Mouse (Mus musculus): Measurements from ENCODE around the gene Hist2h2aa2. TPM values are rescaled to one million over a fixed set of nuclear protein-coding genes. Genes with fewer than 3 reads are reported as not detected.
"Not testable (repeated sequence)": the region's sequence is repeated elsewhere in the genome, so short reads cannot be mapped to it uniquely, and the experiment has no call there.

The Hist2h2aa2 gene
- polyA plus RNA-seq, 1 experiment = not detected

DNA sequence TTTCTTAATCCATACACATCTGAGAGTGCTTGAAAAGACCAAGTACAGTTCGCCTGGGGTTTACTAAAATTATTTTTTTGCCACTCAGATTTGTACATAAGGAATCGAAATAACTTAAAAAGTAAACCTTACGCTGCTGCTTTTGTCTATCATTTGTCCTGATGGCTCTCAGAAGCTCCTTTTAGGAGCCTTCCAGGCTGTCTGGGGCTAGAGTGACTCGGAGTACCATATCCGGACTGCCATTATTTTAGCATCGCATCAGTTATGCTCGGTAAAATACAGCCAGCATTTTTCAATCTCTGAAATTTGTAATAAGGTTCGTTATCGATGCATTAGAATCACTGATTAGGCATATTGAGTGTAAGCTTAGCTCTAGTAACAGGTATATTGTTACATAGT is 722 bp upstream of the Hist2h2aa2 start:
- H3K27ac ChIP-seq (ENCODE audit: insufficient read depth, low read depth, low read length) = 0 out of 2 replicates have a peak overlapping the region, but pooled peaks have one; percentile 58
- no peak overlapping the region for H3K4me3 ChIP-seq (ENCODE audit: insufficient read depth, low read depth, low read length)
- WGBS = 54% methylated on average over 9 of the region's 9 CpGs
- H3K4me1 ChIP-seq (ENCODE audit: control insufficient read depth, insufficient read depth, low read length) = peaks cover 4% of the 10 kb centered on the region; the same call in 1 of the 2 replicates
- TF ChIP-seq POLR2A (IDR thresholded peaks at IDR 0.05; ENCODE audit: insufficient read depth, low read depth, low read length) (no peak), CTCF (IDR thresholded peaks at IDR 0.05; ENCODE audit: insufficient read depth, low read depth, low read length) (no peak)

DNA sequence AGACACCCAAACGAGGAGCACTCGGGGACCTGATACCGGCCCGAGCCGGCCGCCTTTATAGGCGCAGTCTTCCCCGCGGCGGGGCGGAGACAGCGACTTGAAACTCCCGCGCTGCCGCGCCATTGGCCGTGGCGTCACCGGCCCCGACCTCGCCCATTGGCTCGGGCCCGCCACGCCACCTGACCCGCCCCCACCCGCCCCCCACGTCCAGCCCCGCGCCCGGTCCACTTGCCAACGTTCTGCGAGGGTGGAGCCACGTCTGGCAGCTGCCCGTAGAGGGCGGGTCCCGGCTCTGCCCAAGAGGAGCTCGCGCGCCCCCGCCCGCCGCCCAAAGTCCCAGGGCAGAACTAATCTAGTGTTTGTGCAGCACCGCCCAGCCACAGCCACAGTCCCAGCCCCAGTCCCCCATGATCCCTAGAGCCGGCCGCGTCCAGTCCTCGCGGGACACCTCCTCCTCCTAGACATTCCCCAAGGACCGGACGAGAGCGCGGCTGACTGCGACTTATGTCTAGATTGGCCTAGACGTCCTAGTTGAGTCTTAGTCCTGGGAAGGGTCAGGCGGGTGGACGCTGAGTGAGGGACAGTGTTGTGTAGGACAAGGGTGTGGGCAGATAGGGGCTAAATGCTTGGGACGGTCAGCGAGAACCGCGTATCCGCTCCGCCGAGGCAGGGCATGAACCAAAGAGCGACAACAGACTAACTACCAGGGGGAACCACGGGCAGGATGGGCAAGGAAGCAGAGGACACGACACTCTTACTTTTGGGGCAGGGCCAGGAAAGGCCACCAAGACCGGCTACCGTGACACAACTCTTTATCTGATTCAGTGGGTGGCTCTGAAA is 902 bp downstream of the Hist2h2aa2 start, which contains the start of gene Hist2h3c2:
Hist2h3c2 (minus strand) TSS at position 174 of the 840 bp plus-strand sequence.
- not testable (repeated sequence) for H3K4me1 ChIP-seq (ENCODE audit: control insufficient read depth, insufficient read depth, low read length)
- peak within 1 kb of the TSS; percentile 52 for H3K4me3 ChIP-seq (ENCODE audit: insufficient read depth, low read depth, low read length)
- under 1% methylated on average over 21 of the region's 68 CpGs for WGBS
- peak within 1 kb of the TSS; percentile 57; the same call in 1 of the 2 replicates for H3K27ac ChIP-seq (ENCODE audit: insufficient read depth, low read depth, low read length)

DNA sequence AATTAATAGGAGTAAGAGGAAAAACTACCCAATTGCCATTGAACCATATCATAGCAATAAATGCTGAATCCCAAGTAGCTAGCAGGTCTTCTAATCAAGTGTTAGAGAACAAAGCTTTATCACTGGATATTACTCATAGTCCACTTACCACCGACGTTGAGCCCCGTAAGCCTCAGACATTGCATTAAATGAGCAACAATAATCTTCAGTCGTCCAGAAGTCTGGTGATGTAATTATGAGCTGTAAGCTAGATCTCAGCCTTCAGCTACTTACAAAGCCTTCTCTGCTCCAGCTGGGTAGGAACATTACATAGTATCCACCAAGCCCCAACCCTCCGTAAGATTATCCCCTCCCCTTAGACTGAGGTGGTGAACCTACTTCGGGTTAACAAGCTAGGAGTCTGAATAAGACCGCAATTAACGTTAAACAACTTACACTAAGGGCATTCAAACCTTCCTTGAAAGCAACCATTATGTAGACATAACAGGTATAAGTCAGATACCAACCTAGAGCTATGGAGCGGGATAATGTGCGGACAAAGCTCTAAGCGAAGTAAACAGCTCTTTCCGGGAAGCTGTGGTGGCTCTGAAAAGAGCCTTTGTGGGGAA is 2.1 kb downstream of the Hist2h2aa2 start:
- Histone ChIP-seq H3K4me3 (ENCODE audit: insufficient read depth, low read depth, low read length) (no peak overlapping the region; the same call in 1 of the 2 replicates), H3K27ac (ENCODE audit: insufficient read depth, low read depth, low read length) (no peak overlapping the region), H3K4me1 (ENCODE audit: control insufficient read depth, insufficient read depth, low read length) (0 out of 2 replicates have a peak, but pooled peaks cover 2% of the 10 kb centered on the region)
- 10% methylated on average over 12 of the region's 12 CpGs for WGBS
- TF ChIP-seq POLR2A (IDR thresholded peaks at IDR 0.05; ENCODE audit: insufficient read depth, low read depth, low read length) = no peak
- no peak for TF ChIP-seq CTCF (IDR thresholded peaks at IDR 0.05; ENCODE audit: insufficient read depth, low read depth, low read length)

DNA sequence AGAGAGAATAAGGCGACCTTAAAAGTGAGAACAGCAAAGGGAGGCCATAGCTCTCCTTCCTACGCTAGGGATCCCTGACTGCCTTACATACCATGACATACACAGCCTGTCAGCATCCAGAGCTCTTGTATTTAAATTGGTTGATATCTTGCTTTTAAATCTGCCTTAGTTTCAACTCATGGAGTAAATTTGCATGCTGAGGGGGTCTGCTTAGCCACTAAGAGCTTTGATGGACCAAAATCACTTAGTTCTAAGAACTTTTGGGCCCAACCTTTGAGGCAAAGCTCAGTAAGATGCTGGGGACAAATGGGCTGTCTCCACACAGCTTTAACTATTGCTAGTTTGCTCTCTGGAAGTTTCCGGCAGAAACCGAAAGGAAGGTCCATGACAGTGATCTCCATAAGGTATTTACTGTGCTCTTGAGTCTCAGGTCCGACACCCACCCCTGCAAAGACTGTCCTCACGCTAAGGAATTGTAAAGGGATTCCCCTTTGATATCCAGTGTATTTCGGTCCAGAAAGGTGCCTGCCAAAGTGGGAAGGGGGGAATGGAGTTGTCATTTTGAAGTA is 2.7 kb downstream of the Hist2h2aa2 start:
- Histone ChIP-seq H3K27ac (ENCODE audit: insufficient read depth, low read depth, low read length) (no peak overlapping the region), H3K4me1 (ENCODE audit: control insufficient read depth, insufficient read depth, low read length) (0 out of 2 replicates have a peak, but pooled peaks cover 2% of the 10 kb centered on the region), H3K4me3 (ENCODE audit: insufficient read depth, low read depth, low read length) (no peak overlapping the region)
- WGBS = 57% methylated on average over 7 of the region's 7 CpGs
- TF ChIP-seq POLR2A (IDR thresholded peaks at IDR 0.05; ENCODE audit: insufficient read depth, low read depth, low read length) = no peak
- TF ChIP-seq CTCF (IDR thresholded peaks at IDR 0.05; ENCODE audit: insufficient read depth, low read depth, low read length) = no peak

DNA sequence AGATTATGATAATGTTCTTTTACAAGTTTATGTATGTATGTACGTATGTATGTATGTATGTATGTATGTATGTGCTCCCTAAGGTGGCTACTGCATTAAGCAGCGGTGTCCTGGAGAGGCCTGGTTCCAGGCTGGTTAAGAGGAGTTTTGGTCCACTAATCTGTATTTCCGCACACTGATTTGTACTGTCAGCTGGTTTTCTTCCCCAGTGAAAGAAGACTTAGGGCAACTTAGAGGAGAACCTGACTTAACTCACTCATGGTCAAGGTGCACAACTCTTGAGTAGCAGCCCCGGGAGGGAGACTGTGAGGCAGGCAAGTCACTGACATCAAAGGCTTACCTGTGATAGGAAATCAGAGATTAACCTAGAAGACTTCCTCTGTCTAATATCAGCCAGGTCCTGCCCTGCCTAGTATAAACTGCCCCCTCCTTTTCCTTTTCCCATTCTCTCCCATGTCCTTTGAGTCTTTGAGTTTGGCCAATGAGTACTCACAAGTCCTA is 3.2 kb downstream of the Hist2h2aa2 start:
- no peak overlapping the region for H3K27ac ChIP-seq (ENCODE audit: insufficient read depth, low read depth, low read length)
- TF ChIP-seq POLR2A (IDR thresholded peaks at IDR 0.05; ENCODE audit: insufficient read depth, low read depth, low read length) = no peak
- no peak for TF ChIP-seq CTCF (IDR thresholded peaks at IDR 0.05; ENCODE audit: insufficient read depth, low read depth, low read length)
- H3K4me3 ChIP-seq (ENCODE audit: insufficient read depth, low read depth, low read length) = no peak overlapping the region
- WGBS = 87% methylated on average over 4 of the region's 4 CpGs
- 0 out of 2 replicates have a peak, but pooled peaks cover 2% of the 10 kb centered on the region for H3K4me1 ChIP-seq (ENCODE audit: control insufficient read depth, insufficient read depth, low read length)

DNA sequence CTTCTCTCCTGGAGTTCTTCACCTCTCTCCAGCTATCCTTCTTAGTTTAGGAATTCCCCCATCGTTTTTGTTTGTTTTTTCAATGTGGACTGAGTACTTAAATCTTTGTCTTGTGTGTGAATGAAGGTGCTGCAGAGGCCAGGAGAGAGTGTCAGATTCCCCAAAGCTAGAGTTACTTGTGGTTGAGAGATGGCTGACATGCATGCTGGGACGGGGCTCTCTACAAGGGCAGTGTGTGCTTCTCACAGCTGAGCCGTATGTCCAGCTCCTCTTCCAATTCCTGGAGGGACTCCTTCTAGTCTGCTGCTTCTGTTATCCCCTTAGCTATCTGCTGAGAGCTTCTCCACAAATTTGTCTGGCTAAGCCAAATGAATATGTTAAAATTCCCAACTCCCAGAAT is 4.2 kb downstream of the Hist2h2aa2 start:
- H3K4me3 ChIP-seq (ENCODE audit: insufficient read depth, low read depth, low read length) = no peak overlapping the region
- WGBS = 80% methylated on average over 3 of the region's 3 CpGs
- no peak overlapping the region for H3K27ac ChIP-seq (ENCODE audit: insufficient read depth, low read depth, low read length)
- 0 out of 2 replicates have a peak, but pooled peaks cover 2% of the 10 kb centered on the region for H3K4me1 ChIP-seq (ENCODE audit: control insufficient read depth, insufficient read depth, low read length)
- no peak for TF ChIP-seq POLR2A (IDR thresholded peaks at IDR 0.05; ENCODE audit: insufficient read depth, low read depth, low read length)
- TF ChIP-seq CTCF (IDR thresholded peaks at IDR 0.05; ENCODE audit: insufficient read depth, low read depth, low read length) = no peak

DNA sequence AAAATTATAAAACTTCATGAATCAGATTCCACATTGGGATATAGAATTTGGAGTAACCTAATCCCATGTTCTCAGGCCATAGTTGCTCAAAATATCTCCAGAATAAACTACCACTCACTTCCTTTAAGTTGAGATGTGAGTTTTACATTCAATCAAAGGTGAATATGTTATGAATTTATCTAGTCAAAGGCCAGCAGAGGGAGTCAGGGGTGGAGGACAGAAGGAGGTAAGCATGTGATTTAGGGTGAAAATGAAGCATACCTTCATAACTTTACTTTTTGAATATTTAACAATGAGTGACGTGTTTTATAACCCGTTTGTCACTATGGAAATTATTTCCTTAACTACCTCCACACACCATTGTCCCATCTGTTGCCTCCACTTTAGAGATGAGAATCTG is 5.2 kb downstream of the Hist2h2aa2 start:
- WGBS = 91% methylated on average over 2 of the region's 2 CpGs
- Histone ChIP-seq H3K27ac (ENCODE audit: insufficient read depth, low read depth, low read length) (no peak overlapping the region), H3K4me1 (ENCODE audit: control insufficient read depth, insufficient read depth, low read length) (0 out of 2 replicates have a peak, but pooled peaks cover 2% of the 10 kb centered on the region), H3K4me3 (ENCODE audit: insufficient read depth, low read depth, low read length) (no peak overlapping the region)
- TF ChIP-seq POLR2A (IDR thresholded peaks at IDR 0.05; ENCODE audit: insufficient read depth, low read depth, low read length) (no peak), CTCF (IDR thresholded peaks at IDR 0.05; ENCODE audit: insufficient read depth, low read depth, low read length) (no peak)

DNA sequence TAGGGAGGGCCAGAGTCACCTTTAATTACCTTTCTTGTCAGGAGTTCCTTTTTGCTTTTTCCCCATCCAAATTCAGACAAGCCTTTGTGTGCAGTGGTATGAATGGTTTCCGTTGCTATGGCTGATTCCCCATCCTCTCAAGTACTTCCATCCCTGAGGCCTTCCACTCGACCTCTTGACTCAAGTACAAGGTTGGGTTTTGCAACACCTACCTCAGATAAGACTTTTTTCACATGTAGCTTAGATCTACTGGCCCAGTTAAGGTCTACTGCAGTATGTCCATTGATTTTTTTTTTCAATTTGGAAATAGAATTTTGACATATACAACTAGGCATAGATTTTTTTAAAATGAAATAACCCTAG is 8.3 kb downstream of the Hist2h2aa2 start:
- no peak overlapping the region for H3K27ac ChIP-seq (ENCODE audit: insufficient read depth, low read depth, low read length)
- H3K4me3 ChIP-seq (ENCODE audit: insufficient read depth, low read depth, low read length) = no peak overlapping the region
- WGBS = 74% methylated on average over 2 of the region's 2 CpGs
- peaks cover under 1% of the 10 kb centered on the region; the same call in 1 of the 2 replicates for H3K4me1 ChIP-seq (ENCODE audit: control insufficient read depth, insufficient read depth, low read length)
- no peak for TF ChIP-seq POLR2A (IDR thresholded peaks at IDR 0.05; ENCODE audit: insufficient read depth, low read depth, low read length)
- TF ChIP-seq CTCF (IDR thresholded peaks at IDR 0.05; ENCODE audit: insufficient read depth, low read depth, low read length) = no peak
